Mouse (Mus musculus) liver, adult (tissue): Measurements from ENCODE around the gene Tmem140.

Source experiments
- GATA4 ChIP-seq: IDR thresholded peaks from 2 replicates; pipeline ENCODE4 v1.6.1; 2014; ENCODE audit warnings: mild to moderate bottlenecking, low read length; ENCODE audit not compliant: insufficient replicate concordance

Tmem140 gene

GRCm38 (mm10) chr6:34870724-34871123 lies 7.8 kb downstream of the Tmem140 start:
- TF ChIP-seq GATA4 = no peak

DNA sequence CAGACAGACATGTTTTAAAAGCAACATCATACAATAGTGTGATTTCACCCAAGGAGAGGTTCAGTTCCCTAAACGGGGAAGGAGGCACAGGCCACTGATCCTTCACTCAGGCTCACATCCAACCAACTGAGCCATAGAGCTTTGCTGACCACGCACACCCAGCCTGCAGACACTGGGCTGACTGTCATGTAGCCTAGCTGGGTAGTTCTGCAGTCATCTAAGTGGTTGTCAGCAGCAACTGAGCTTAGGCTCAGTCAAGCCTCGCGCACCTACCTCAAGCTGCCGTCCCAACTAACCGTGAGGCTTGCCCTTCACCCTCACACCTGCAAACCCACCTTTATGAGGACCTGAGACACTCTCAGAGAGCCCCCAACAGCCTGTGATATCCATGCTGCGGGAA lies 9.0 kb downstream of the Tmem140 start:
- TF ChIP-seq GATA4 = no peak

DNA sequence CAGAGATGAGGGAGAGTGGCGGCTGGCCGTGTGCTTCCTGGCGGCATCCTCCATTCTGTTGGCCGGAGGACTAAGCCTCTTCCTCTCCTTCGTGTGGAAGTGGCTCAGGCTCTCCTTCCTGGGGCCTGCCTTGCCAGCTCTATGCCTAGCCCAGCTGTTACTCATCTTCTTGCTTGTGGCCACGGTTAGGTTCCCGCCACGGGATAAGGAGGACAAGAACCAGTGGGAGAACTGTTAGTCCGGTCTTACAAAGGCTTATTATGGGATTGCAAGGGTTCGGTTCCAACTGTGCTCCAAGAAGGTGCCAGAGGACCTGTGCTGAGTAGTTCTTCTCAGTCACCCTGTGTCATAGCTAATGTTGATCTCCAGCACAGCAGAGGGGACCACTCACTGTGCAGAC lies 9.9 kb downstream of the Tmem140 start:
- TF ChIP-seq GATA4 = no peak

DNA sequence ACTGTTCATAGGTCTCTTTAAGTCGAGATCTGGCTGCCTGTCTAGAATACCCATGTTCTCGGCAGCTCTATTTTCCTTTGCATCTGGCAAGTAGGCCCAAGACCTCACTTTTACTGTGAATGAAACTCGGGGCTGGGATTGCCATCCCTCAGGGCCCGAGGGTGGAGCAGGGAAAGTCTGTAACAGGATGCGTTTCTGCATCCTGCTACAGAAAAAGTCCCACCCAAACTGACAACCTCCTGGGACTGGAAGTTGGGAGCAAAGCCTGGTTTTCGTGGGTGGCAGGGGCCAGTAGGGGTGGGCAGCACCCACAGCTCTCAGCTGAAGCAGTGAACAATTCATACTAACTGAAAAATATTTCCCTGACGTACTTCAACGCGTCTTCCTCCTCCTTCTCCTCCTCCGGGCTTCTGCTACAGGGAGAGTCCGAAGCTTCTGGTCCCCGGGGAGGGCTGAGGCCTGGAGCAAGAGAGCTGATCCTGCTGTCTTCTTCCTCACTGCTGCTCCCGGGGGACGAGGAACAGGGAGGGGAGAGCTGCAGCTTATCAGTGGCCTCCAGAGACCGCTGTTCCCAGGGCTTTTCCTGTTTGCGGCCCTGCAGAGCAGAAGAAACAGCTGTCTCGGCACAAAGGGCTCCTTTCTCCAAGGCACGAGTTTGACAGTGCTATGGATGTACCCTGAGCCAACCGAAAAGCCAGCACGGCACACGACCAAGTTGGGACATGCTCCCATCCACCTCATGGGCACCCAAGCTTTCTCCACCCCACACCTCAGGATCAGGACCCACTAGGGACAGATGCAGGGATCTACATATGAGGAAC lies 11.4 kb downstream of the Tmem140 start:
- TF ChIP-seq GATA4 = peak; percentile 98

DNA sequence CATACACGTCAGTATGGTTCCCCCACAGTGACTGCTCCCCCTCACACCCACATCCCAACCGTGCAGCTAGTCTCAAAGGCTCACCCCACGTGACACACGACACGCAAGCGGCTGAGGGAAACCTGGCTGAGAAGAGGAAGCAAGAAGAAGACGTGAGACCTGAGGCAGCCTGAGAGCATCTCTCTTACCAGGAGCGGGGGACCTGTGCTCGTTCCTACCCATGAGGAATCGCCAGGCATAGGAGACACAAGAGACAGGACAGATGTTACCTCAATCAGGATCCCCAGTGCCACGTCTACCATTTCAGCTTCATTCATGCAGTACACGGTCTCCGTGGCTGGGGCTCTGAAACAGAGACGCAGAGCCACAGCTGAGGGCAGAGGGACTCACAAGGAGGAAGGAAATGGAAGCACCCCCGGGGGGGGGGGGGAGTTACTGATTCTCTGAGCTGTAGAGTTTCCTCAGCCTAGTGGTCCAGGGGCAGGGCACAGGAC lies 12.4 kb downstream of the Tmem140 start:
- no peak for TF ChIP-seq GATA4

GRCm38 (mm10) chr6:34875966-34876834 lies 13.3 kb downstream of the Tmem140 start:
- TF ChIP-seq GATA4 = peak; percentile 38; the same call in 1 of the 2 replicates

DNA sequence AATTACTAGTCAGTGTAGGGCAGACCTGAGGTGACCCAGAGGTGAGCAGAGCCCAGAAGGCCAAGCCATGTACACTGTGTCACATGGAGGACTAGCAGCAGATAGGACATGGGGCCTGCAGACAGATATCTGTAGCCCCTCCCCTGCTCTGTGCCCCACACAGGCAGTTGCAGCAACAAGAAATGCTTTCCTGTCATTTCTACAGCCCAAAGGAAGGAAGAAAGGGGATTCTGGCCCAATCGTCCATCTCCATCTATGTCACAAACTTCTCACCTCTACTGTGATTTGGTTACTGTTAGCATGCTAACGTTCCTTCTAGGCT lies 13.8 kb downstream of the Tmem140 start:
- TF ChIP-seq GATA4 = no peak; the same call in 1 of the 2 replicates

GRCm38 (mm10) chr6:34877509-34878321 lies 14.8 kb downstream of the Tmem140 start, which contains the start of gene Cyren:
TSS of gene Cyren (minus strand) at chr6:34878060.
- peak; percentile 72; the same call in 1 of the 2 replicates for TF ChIP-seq GATA4

- no peak for TF ChIP-seq GATA4
Observed at GRCm38 (mm10) chr6:34879101-34879740, 16.3 kb downstream of the Tmem140 start.

DNA sequence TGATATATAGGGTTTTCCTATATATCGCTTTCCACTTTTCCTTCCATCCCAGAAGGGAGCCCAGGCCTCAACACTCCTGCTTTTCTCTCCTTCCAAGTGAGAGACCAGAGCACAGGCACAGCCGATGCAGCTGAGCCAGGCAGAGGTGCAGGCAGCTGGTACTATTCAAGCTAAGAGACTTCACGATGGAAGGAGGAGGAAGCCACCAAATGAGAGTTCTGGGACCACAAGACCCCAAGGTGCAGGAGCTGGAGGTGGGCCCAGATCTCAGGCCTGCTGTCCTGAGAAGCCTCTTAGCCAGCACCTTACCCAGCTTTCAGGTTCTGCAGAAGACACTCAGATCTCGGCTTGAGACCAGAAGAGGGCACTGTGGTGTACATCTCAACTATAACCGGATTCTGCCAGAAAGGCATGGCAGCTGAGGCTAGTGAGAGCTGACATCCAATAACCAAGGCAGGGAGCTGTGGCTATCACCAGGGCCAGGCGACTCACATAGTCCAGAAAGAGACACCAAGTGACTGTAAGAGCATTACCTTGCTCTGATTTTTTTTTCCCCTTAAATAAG lies 17.0 kb downstream of the Tmem140 start:
- TF ChIP-seq GATA4 = no peak

DNA sequence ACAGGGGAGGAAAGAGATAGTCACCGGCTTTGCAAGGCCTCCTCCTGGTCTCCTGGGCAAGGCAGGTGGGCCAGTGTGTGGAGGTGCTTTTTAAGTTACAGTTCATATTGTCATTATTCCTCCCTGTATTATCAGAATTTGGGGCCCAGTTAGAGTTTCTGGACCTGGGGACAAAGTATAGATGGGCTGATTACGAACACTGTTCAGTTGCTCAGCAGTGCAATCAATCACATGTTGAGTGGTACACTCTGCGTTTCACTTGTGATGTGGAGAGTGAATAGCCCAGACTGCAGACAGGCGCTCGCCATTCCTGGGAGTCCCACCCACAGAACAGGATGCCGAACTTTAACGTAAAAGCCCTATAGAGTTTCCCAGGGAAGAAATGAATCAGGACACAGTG lies 21.8 kb downstream of the Tmem140 start:
- TF ChIP-seq GATA4 = no peak

- no peak for TF ChIP-seq GATA4
Observed at GRCm38 (mm10) chr6:34887131-34887850, 24.3 kb downstream of the Tmem140 start.

- no peak for TF ChIP-seq GATA4
Observed at GRCm38 (mm10) chr6:34889185-34889584, 26.2 kb downstream of the Tmem140 start.

DNA sequence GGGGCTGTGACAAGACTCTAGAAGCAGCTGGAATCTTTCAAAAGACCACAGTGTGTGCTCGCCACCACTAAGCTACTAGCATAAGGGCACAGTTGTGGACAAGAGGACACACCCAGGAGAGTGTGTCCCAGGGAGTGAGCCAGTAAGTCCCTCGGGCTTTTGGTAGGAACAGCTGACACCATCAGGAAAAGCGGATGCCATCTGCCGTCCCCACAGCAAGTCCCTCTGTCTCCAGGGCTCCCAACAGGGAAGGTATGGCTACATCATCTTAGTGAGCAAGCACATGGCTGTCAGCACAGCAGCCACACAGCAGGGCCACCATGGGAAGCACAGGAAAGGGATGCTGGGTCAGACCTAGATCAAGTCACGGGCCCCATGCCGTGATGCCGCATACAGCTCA lies 32.6 kb downstream of the Tmem140 start:
- TF ChIP-seq GATA4 = no peak
